10 mouse cellular contexts compared by ENCODE assay signal in the genomic region with DNA sequence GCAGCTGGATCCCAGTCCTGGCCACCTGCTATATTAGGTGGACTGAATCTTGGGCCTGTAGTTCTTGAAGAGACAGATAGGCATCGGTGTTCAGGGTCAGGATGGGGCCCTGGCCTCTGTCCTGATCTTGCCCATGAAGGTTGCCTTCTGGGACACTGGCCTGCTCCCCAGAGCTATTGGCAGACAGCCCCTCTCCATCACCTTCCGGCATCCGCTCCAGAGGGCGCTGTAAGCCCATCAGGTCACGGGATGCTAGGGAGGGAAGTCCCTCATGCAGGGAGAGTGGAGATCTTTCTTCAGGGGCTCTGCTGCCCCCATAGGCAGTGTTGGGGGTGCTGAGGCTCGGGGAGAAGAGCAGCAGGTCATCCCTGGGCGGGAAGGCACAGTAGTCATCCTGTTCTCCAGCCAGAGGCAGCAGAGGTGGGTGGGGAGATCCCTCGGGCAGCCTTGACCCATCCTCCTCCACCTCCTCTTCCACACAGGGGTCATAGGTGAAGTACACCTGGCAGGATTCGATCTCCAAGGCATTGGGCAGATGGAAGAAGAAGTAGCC. TPM values are rescaled to one million over a fixed set of nuclear protein-coding genes. Genes with fewer than 3 reads are reported as not detected.
A peak's percentile ranks its signal among the peaks of the same experiment; 100 is the strongest.
DNase-seq lines count a peak whose midpoint lies in the region; ATAC-seq lines count a peak whose summit lies in the region.
"Had no signal": no experiment of that assay in that cellular context is flagged by ENCODE, and none has a peak within 500 bp of the region (broad histone marks: within the 10 kb centered on the region; RNA-seq: fewer than 3 reads in every experiment).

No protein-coding gene starts in this region.

- ATAC-seq in cerebellum, adult (ENCODE audit: insufficient number of reproducible peaks, low FRiP score, low TSS enrichment), result no peak
- ATAC-seq in intestine, embryonic 14.5 days (replicated peaks; ENCODE audit: low FRiP score, low TSS enrichment, low read depth), result peak; percentile 37; the same call in 1 of the 2 replicates
- no peak for ATAC-seq in intestine, embryonic 15.5 days

- no peak overlapping the region for H3K27ac ChIP-seq in intestine, embryonic 14.5 days (ENCODE audit: low read depth)
- H3K27ac ChIP-seq in intestine, embryonic 15.5 days, result no peak overlapping the region
- H3K27ac ChIP-seq: embryonic facial prominence, embryonic 15.5 days; hindbrain, embryonic 13.5 days had no signal

- DNase-seq in cerebellum, adult 11 months, result peak; percentile 38
- DNase-seq in intestine, embryonic 14.5 days (ENCODE audit: low spot score), result no peak
- DNase-seq in thymus, postnatal 25 days, result peak; percentile 10
- no peak for DNase-seq in thymus, adult 18-20 months
- DNase-seq in testis, postnatal 10 days (ENCODE audit: low spot score), result peak; percentile 57
- DNase-seq in urinary bladder, postnatal 25 days (ENCODE audit: low spot score), result no peak

- H3K4me2 ChIP-seq in intestine, embryonic 14.5 days (ENCODE audit: low read length), result no peak overlapping the region
- no peak overlapping the region for H3K4me2 ChIP-seq in intestine, embryonic 15.5 days (replicated peaks)
- H3K4me2 ChIP-seq: embryonic facial prominence, embryonic 15.5 days; hindbrain, embryonic 13.5 days had no signal

- H3K4me3 ChIP-seq in intestine, embryonic 14.5 days (ENCODE audit: low read depth, low read length), result no peak overlapping the region
- no peak overlapping the region for H3K4me3 ChIP-seq in intestine, embryonic 15.5 days (replicated peaks)
- H3K4me3 ChIP-seq: embryonic facial prominence, embryonic 15.5 days; hindbrain, embryonic 13.5 days had no signal

- H3K9ac ChIP-seq in intestine, embryonic 14.5 days (ENCODE audit: low read length), result no peak overlapping the region
- no peak overlapping the region for H3K9ac ChIP-seq in intestine, embryonic 15.5 days
- H3K9ac ChIP-seq: embryonic facial prominence, embryonic 15.5 days; hindbrain, embryonic 13.5 days had no signal

- no peaks in the 10 kb centered on the region for H3K9me3 ChIP-seq in intestine, embryonic 14.5 days (ENCODE audit: control insufficient read depth, low read length)
- no peaks in the 10 kb centered on the region for H3K9me3 ChIP-seq in intestine, embryonic 15.5 days
- H3K9me3 ChIP-seq: embryonic facial prominence, embryonic 15.5 days; hindbrain, embryonic 13.5 days had no signal

- H3K27me3 ChIP-seq in intestine, embryonic 14.5 days (replicated peaks; ENCODE audit: control insufficient read depth, insufficient read depth, low read length), result no peaks in the 10 kb centered on the region
- H3K27me3 ChIP-seq in intestine, embryonic 15.5 days (replicated peaks), result no peaks in the 10 kb centered on the region; the same call in 1 of the 2 replicates

- no peaks in the 10 kb centered on the region for H3K36me3 ChIP-seq in intestine, embryonic 14.5 days (ENCODE audit: control insufficient read depth, insufficient read depth, low read length)
- H3K36me3 ChIP-seq in intestine, embryonic 15.5 days, result no peaks in the 10 kb centered on the region
- H3K36me3 ChIP-seq: embryonic facial prominence, embryonic 15.5 days; hindbrain, embryonic 13.5 days had no signal

- H3K4me1 ChIP-seq in intestine, embryonic 14.5 days (replicated peaks; ENCODE audit: control insufficient read depth, insufficient read depth, low read length), result peaks cover 8% of the 10 kb centered on the region
- 0 out of 2 replicates have a peak, but pooled peaks cover 3% of the 10 kb centered on the region for H3K4me1 ChIP-seq in intestine, embryonic 15.5 days (replicated peaks)
- H3K4me1 ChIP-seq: embryonic facial prominence, embryonic 15.5 days; hindbrain, embryonic 13.5 days had no signal

- 49% methylated on average over 9 of the region's 9 CpGs for WGBS in intestine, embryonic 14.5 days
- 61% methylated on average over 9 of the region's 9 CpGs for WGBS in intestine, embryonic 15.5 days

RNA-seq across cellular contexts. Expression of a gene that starts 13.1 kb away (rescaled TPM):
- 0.09 TPM in 1 of 2 replicates, not detected in the other for polyA plus RNA-seq in intestine, embryonic 14.5 days (2014; fragmentation: Nextera tagmentation; extraction: Ambion mirVana)
- polyA plus RNA-seq in intestine, embryonic 15.5 days (2015; fragmentation: Nextera tagmentation; extraction: Ambion mirVana), result 0.39 and 0.54 TPM in 2 replicates

RNA-seq across cellular contexts. Expression of a gene that starts 13.5 kb away (rescaled TPM):
- 0.66 and 1.1 TPM in 2 replicates for polyA plus RNA-seq in intestine, embryonic 14.5 days (2014; fragmentation: Nextera tagmentation; extraction: Ambion mirVana)
- 1.2 and 1.4 TPM in 2 replicates for polyA plus RNA-seq in intestine, embryonic 15.5 days (2015; fragmentation: Nextera tagmentation; extraction: Ambion mirVana)

RNA-seq across cellular contexts. Expression of a gene that starts 49.7 kb away (rescaled TPM):
- polyA plus RNA-seq in intestine, embryonic 14.5 days (2014; fragmentation: Nextera tagmentation; extraction: Ambion mirVana), result 30.1 and 34.9 TPM in 2 replicates
- 22.0 and 22.3 TPM in 2 replicates for polyA plus RNA-seq in intestine, embryonic 15.5 days (2015; fragmentation: Nextera tagmentation; extraction: Ambion mirVana)

RNA-seq across cellular contexts. Expression of a gene that starts 53.2 kb away (rescaled TPM):
- polyA plus RNA-seq in intestine, embryonic 14.5 days (2014; fragmentation: Nextera tagmentation; extraction: Ambion mirVana), result 35.0 and 37.7 TPM in 2 replicates
- polyA plus RNA-seq in intestine, embryonic 15.5 days (2015; fragmentation: Nextera tagmentation; extraction: Ambion mirVana), result 28.7 and 31.0 TPM in 2 replicates

Comparison
In these comparisons a context has a peak if more than half of its experiments do, and no peak if none do; other contexts are left out.
1. DNase-seq: peak in cerebellum, adult 11 months (single experiment), thymus, postnatal 25 days (single experiment) and testis, postnatal 10 days (single experiment); none in intestine, embryonic 14.5 days (single experiment), thymus, adult 18-20 months (0 of 2) and urinary bladder, postnatal 25 days (single experiment).